Mouse (Mus musculus) erythroblast, embryonic 14.5 days (primary cell): ENCODE measurements around the gene Tnk2. TPM values are rescaled to one million over a fixed set of nuclear protein-coding genes. Genes with fewer than 3 reads are reported as not detected.

Source experiments
- H3K27me3 ChIP-seq: 2 replicates; pipeline ENCODE4 v1.6.1; 2012; ENCODE audit warnings: inconsistent platforms; ENCODE audit not compliant: control insufficient read depth
- H3K36me3 ChIP-seq: 2 replicates; pipeline ENCODE4 v1.6.1; 2012; ENCODE audit warnings: mild to moderate bottlenecking, inconsistent platforms; ENCODE audit not compliant: control insufficient read depth
- H3K4me1 ChIP-seq: 2 replicates; pipeline ENCODE4 v1.6.1; 2012; ENCODE audit warnings: inconsistent platforms; ENCODE audit not compliant: control insufficient read depth
- H3K4me3 ChIP-seq: replicated peaks from 2 replicates; pipeline ENCODE3; 2012; ENCODE audit warnings: moderate library complexity, mild to moderate bottlenecking, inconsistent platforms
- H3K9me3 ChIP-seq: 2 replicates; pipeline ENCODE4 v1.6.1; 2012; ENCODE audit warnings: low read length, inconsistent platforms, mixed read lengths; ENCODE audit not compliant: control insufficient read depth
- GATA1 ChIP-seq: IDR thresholded peaks from 2 replicates; pipeline ENCODE4 v1.6.1; 2012; ENCODE audit warnings: low read length, inconsistent platforms, mixed read lengths
- TAL1 ChIP-seq: IDR thresholded peaks from 3 replicates; pipeline ENCODE4 v1.6.1; 2012; ENCODE audit warnings: low read length, inconsistent platforms, mixed read lengths
- polyA plus RNA-seq: library from polyadenylated mRNA; stranded (reverse); fragments of >175 nt; gene quantifications from 2 replicates; pipeline ENCODE4 v1.2.3, GENCODE M21; 2012

Gene Tnk2
- polyA plus RNA-seq, 1 experiment: 61.6 TPM

- no peak for TF ChIP-seq TAL1
- no peak for TF ChIP-seq GATA1
Measured at GRCm38 (mm10) chr16:32679976-32680375, 36.3 kb downstream of the Tnk2 start.

GRCm38 (mm10) chr16:32680806-32681205, 37.1 kb downstream of the Tnk2 start:
- Histone ChIP-seq H3K4me3 (no peak overlapping the region), H3K9me3 (no peaks in the 10 kb centered on the region), H3K4me1 (peaks cover 31% of the 10 kb centered on the region), H3K36me3 (peaks cover 75% of the 10 kb centered on the region), H3K27me3 (no peaks in the 10 kb centered on the region)
- TF ChIP-seq TAL1 (no peak), GATA1 (no peak)

More at GRCm38 (mm10) chr16:32679976-32680375, 36.3 kb downstream of the Tnk2 start:
- no peaks in the 10 kb centered on the region for H3K27me3 ChIP-seq
- H3K9me3 ChIP-seq: no peaks in the 10 kb centered on the region
- peaks cover 83% of the 10 kb centered on the region for H3K36me3 ChIP-seq
- H3K4me3 ChIP-seq: no peak overlapping the region
- H3K4me1 ChIP-seq: peaks cover 31% of the 10 kb centered on the region

- peaks cover 61% of the 10 kb centered on the region for H3K36me3 ChIP-seq
- peaks cover 27% of the 10 kb centered on the region for H3K4me1 ChIP-seq
Measured at GRCm38 (mm10) chr16:32682194-32682593, 38.5 kb downstream of the Tnk2 start.

GRCm38 (mm10) chr16:32682841-32683240, 39.2 kb downstream of the Tnk2 start:
- no peaks in the 10 kb centered on the region for H3K27me3 ChIP-seq
- peaks cover 27% of the 10 kb centered on the region for H3K4me1 ChIP-seq
- no peak overlapping the region for H3K4me3 ChIP-seq
- peaks cover 55% of the 10 kb centered on the region for H3K36me3 ChIP-seq
- TF ChIP-seq TAL1 (no peak), GATA1 (no peak)
- no peaks in the 10 kb centered on the region for H3K9me3 ChIP-seq

More at GRCm38 (mm10) chr16:32682194-32682593, 38.5 kb downstream of the Tnk2 start:
- TF ChIP-seq TAL1 (no peak), GATA1 (no peak)
- Histone ChIP-seq H3K9me3 (no peaks in the 10 kb centered on the region), H3K27me3 (no peaks in the 10 kb centered on the region), H3K4me3 (no peak overlapping the region)

- H3K4me1 ChIP-seq: peaks cover 24% of the 10 kb centered on the region
- H3K27me3 ChIP-seq: no peaks in the 10 kb centered on the region
- H3K36me3 ChIP-seq: peaks cover 50% of the 10 kb centered on the region
Measured at GRCm38 (mm10) chr16:32683343-32683742, 39.7 kb downstream of the Tnk2 start.

GRCm38 (mm10) chr16:32685405-32685804, 41.7 kb downstream of the Tnk2 start:
- Histone ChIP-seq H3K9me3 (no peaks in the 10 kb centered on the region), H3K27me3 (no peaks in the 10 kb centered on the region), H3K4me3 (no peak overlapping the region), H3K4me1 (peaks cover 29% of the 10 kb centered on the region), H3K36me3 (peaks cover 29% of the 10 kb centered on the region)
- TF ChIP-seq TAL1: no peak
- no peak for TF ChIP-seq GATA1

More at GRCm38 (mm10) chr16:32683343-32683742, 39.7 kb downstream of the Tnk2 start:
- H3K4me3 ChIP-seq: no peak overlapping the region
- H3K9me3 ChIP-seq: no peaks in the 10 kb centered on the region
- TF ChIP-seq GATA1 (no peak), TAL1 (no peak)

GRCm38 (mm10) chr16:32685998-32686397, 42.3 kb downstream of the Tnk2 start:
- Histone ChIP-seq H3K36me3 (peaks cover 23% of the 10 kb centered on the region), H3K27me3 (no peaks in the 10 kb centered on the region), H3K4me1 (peaks cover 24% of the 10 kb centered on the region), H3K4me3 (no peak overlapping the region), H3K9me3 (no peaks in the 10 kb centered on the region)
- TF ChIP-seq TAL1 (no peak), GATA1 (no peak)

GRCm38 (mm10) chr16:32687221-32687620, 43.5 kb downstream of the Tnk2 start:
- peaks cover 21% of the 10 kb centered on the region for H3K4me1 ChIP-seq
- no peaks in the 10 kb centered on the region for H3K27me3 ChIP-seq
- H3K9me3 ChIP-seq: no peaks in the 10 kb centered on the region
- H3K4me3 ChIP-seq: no peak overlapping the region
- TF ChIP-seq GATA1 (no peak), TAL1 (no peak)
- peaks cover 14% of the 10 kb centered on the region for H3K36me3 ChIP-seq

- Histone ChIP-seq H3K36me3 (no peaks in the 10 kb centered on the region), H3K27me3 (no peaks in the 10 kb centered on the region), H3K4me1 (peaks cover 16% of the 10 kb centered on the region), H3K4me3 (no peak overlapping the region), H3K9me3 (no peaks in the 10 kb centered on the region)
- TF ChIP-seq TAL1: no peak
- no peak for TF ChIP-seq GATA1
Measured at GRCm38 (mm10) chr16:32688770-32689169, 45.1 kb downstream of the Tnk2 start.

- Histone ChIP-seq H3K36me3 (no peaks in the 10 kb centered on the region), H3K27me3 (0 out of 2 replicates have a peak, but pooled peaks cover under 1% of the 10 kb centered on the region), H3K4me3 (no peak overlapping the region), H3K4me1 (peaks cover 16% of the 10 kb centered on the region), H3K9me3 (no peaks in the 10 kb centered on the region)
- TF ChIP-seq GATA1 (no peak), TAL1 (no peak)
Measured at GRCm38 (mm10) chr16:32689501-32689900, 45.8 kb downstream of the Tnk2 start.
